Mouse (Mus musculus) bone marrow, adult 2 months (tissue): ENCODE measurements around the gene Mt2. TPM values are rescaled to one million over a fixed set of nuclear protein-coding genes. Genes with fewer than 3 reads are reported as not detected.

Experiments
- H3K27ac ChIP-seq: fragments of 200-500 bp; 2 replicates; pipeline ENCODE4 v1.5.1; 2012; ENCODE audit warnings: low read depth, mild to moderate bottlenecking, control low read depth, inconsistent platforms, low read length; ENCODE audit not compliant: control insufficient read depth, poor library complexity, insufficient read depth
- H3K4me1 ChIP-seq: fragments of 200-500 bp; 2 replicates; pipeline ENCODE4 v1.6.1; 2011; ENCODE audit warnings: low read length; ENCODE audit not compliant: control insufficient read depth, insufficient read depth
- H3K4me3 ChIP-seq: fragments of 200-500 bp; replicated peaks from 2 replicates; pipeline ENCODE3; 2011; ENCODE audit warnings: mild to moderate bottlenecking, low read depth, low read length, control low read depth; ENCODE audit not compliant: control insufficient read depth
- CTCF ChIP-seq: fragments of 200-500 bp; IDR thresholded peaks from 2 replicates; pipeline ENCODE4 v1.5.1; 2011; ENCODE audit warnings: low read length, control low read depth; ENCODE audit not compliant: control insufficient read depth, insufficient read depth
- POLR2A ChIP-seq: fragments of 200-500 bp; IDR thresholded peaks from 2 replicates; pipeline ENCODE4 v1.6.1; 2011; ENCODE audit warnings: low read depth, mild to moderate bottlenecking, control low read depth, low read length, borderline replicate concordance; ENCODE audit not compliant: control insufficient read depth
- WGBS: fragments of 180-500 bp; shearing (Covaris S2); methylation state at CpG from one replicate; pipeline ENCODE4 v1.1.7; 2018; 5-methylcytosine and 5-hydroxymethylcytosine counted together
- polyA plus RNA-seq: library from polyadenylated mRNA; stranded (reverse); fragments of >200 nt; gene quantifications from 2 replicates; pipeline ENCODE4 v1.2.4, GENCODE M21; 2011; ENCODE audit warnings: low replicate concordance; ENCODE audit not compliant: missing spikeins, insufficient read depth, insufficient read length

The Mt2 gene
- polyA plus RNA-seq, 1 experiment: 809 TPM

DNA sequence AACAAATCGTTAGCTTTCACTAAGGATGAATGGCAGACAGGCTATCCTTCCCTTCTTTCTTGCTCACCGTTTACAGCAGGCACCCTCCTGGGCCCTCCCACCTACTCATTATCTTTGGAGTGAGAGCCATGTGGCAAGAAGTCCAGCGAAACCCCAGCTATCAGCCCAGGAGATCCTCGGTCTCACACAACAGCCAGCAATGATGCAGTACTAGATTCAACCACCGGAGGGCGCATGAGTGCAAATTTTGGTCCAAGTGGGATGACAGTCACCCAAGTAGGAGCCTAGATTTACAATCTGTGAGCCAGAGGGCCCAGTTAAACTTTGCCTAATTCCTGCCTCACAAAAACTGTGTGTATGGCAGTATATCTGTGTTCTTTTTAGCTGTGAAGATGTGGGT is 5.2 kb upstream of the Mt2 start:
- Histone ChIP-seq H3K27ac (no peak overlapping the region), H3K4me3 (no peak overlapping the region), H3K4me1 (no peaks in the 10 kb centered on the region; the same call in 1 of the 2 replicates)
- TF ChIP-seq CTCF (peak; percentile 89), POLR2A (no peak)
- 4% methylated on average over 6 of the region's 6 CpGs for WGBS

GRCm38 (mm10) chr8:94169547-94169946 is 2.9 kb upstream of the Mt2 start:
- no peak for TF ChIP-seq CTCF
- no peak overlapping the region for H3K27ac ChIP-seq
- no peaks in the 10 kb centered on the region; the same call in 1 of the 2 replicates for H3K4me1 ChIP-seq
- WGBS: 59% methylated on average over 5 of the region's 5 CpGs
- H3K4me3 ChIP-seq: no peak overlapping the region

- no peak for TF ChIP-seq POLR2A
- TF ChIP-seq CTCF: no peak
- H3K4me1 ChIP-seq: no peaks in the 10 kb centered on the region; the same call in 1 of the 2 replicates
- 31% methylated on average over 10 of the region's 10 CpGs for WGBS
- no peak overlapping the region for H3K4me3 ChIP-seq
- no peak overlapping the region for H3K27ac ChIP-seq
Observed at GRCm38 (mm10) chr8:94171321-94171755, 1.1 kb upstream of the Mt2 start.

- Histone ChIP-seq H3K4me3 (peak overlapping the region; percentile 24), H3K27ac (no peak overlapping the region), H3K4me1 (no peaks in the 10 kb centered on the region; the same call in 1 of the 2 replicates)
- TF ChIP-seq CTCF (no peak), POLR2A (no peak)
- 3% methylated on average over 39 of the region's 39 CpGs for WGBS
Observed at GRCm38 (mm10) chr8:94172809-94173732, 607 bp downstream of the Mt2 start.

DNA sequence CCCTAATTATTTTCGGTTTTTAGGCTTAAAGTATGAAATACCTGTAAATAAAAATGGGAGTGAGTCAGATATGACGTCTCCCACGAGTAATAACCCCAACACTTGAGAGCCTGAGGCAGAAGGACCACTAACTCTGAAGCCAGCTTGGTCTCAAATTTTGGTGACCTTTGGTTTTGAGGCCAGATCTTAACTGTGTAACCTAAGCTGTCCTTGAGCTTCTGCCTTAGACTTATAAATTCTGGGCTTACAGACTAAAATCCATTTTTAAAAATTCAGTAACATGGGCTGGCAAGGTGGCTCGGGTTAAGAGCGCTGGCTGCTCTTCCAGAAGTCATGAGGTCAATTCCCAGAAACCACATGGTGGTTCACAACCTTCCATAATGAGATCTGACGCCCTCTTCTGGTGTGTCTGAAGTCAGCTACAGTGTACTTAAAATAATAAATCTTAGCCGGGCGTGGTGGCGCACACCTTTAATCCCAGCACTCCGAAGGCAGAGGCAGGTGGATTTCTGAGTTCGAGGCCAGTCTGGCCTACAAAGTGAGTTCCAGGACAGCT is 1.5 kb downstream of the Mt2 start:
- 48% methylated on average over 11 of the region's 11 CpGs for WGBS
- no peak overlapping the region for H3K27ac ChIP-seq
- TF ChIP-seq CTCF (no peak), POLR2A (no peak)
- no peak overlapping the region for H3K4me3 ChIP-seq
- H3K4me1 ChIP-seq: no peaks in the 10 kb centered on the region; the same call in 1 of the 2 replicates

GRCm38 (mm10) chr8:94174619-94175213 is 2.3 kb downstream of the Mt2 start:
- TF ChIP-seq CTCF (no peak), POLR2A (no peak)
- H3K4me3 ChIP-seq: no peak overlapping the region
- no peaks in the 10 kb centered on the region; the same call in 1 of the 2 replicates for H3K4me1 ChIP-seq
- H3K27ac ChIP-seq: no peak overlapping the region
- WGBS: 34% methylated on average over 7 of the region's 7 CpGs

DNA sequence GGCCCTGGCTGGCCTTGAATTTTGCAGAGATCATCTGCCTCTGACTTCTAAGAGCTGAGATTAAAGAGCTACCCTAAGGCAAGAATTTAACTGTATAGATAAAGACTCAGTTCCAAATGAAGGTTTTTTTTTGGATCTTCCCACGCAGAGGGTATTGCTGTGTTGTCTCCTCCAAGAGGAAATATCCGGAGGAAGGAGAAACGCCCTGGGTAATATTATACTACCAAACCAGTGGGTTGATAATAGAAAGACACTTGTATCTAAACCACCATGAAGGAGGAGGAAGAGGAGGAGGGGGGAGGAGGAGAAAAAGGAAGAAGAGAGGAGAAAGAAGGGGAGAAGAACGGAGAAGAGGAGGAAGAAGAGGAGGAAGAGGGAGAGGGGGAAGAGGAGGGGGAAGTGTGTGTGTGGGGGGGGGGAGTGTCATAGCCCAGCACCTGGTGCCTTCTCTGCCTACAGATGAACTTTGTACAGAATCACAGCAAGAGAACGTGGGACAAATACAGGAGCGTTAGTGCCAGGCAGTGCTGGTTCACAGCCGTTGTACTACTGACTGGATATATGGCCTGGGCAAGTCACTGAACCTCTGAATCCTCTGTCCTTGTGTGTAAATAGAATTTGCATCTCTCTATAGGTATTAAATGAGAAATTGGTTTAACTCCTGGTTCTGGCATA is 5.4 kb downstream of the Mt2 start:
- H3K4me3 ChIP-seq: no peak overlapping the region
- TF ChIP-seq POLR2A: no peak
- no peak for TF ChIP-seq CTCF
- 60% methylated on average over 7 of the region's 7 CpGs for WGBS
- no peak overlapping the region for H3K27ac ChIP-seq
- H3K4me1 ChIP-seq: no peaks in the 10 kb centered on the region; the same call in 1 of the 2 replicates

DNA sequence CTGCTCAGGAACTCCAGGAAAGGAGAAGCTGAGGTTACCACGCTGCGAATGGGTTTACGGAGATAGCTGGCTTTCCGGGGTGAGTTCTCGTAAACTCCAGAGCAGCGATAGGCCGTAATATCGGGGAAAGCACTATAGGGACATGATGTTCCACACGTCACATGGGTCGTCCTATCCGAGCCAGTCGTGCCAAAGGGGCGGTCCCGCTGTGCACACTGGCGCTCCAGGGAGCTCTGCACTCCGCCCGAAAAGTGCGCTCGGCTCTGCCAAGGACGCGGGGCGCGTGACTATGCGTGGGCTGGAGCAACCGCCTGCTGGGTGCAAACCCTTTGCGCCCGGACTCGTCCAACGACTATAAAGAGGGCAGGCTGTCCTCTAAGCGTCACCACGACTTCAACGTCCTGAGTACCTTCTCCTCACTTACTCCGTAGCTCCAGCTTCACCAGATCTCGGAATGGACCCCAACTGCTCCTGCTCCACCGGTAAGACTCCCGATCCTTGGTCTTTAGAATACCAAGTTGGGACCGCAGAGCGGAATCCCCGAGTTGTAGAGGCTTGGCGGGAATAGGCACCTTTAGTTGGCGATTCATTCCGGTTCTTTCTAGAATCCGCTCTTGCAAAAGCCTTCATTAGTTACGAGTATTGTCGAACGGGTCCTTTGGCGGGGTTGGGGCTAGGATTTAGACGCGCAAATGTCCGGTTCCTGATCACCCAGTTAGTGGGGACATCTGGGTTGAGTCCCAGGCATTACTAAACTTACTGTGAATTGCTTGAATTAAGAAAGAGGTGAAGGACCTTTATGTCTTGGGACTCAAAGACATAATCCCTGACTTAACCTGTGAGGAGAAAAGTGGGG is 6.6 kb downstream of the Mt2 start, which contains the start of gene Mt1:
Mt1 (plus strand) TSS at position 226 of the 856 bp plus-strand sequence.
- Histone ChIP-seq H3K4me3 (peak within 1 kb of the TSS; percentile 66), H3K27ac (peak within 1 kb of the TSS; percentile 40), H3K4me1 (no peaks in the 10 kb centered on the region; the same call in 1 of the 2 replicates)
- WGBS: under 1% methylated on average over 50 of the region's 50 CpGs
- TF ChIP-seq CTCF (no peak), POLR2A (peak; percentile 69; the same call in 1 of the 2 replicates)
